Mouse (Mus musculus): ENCODE results near the gene Rbms2.
"Not testable (repeated sequence)": the region's sequence is repeated elsewhere in the genome, so short reads cannot be mapped to it uniquely, and the experiment has no call there.

Gene Rbms2

GRCm38 (mm10) chr10:128193113-128193512 is 13.0 kb upstream of the Rbms2 start:
- no peak for DNase-seq (ENCODE audit: low spot score in 2 of 2)

GRCm38 (mm10) chr10:128192030-128192766 is 12.1 kb upstream of the Rbms2 start:
- DNase-seq (ENCODE audit: low spot score in 2 of 2): not testable (repeated sequence)

- no peak for DNase-seq (ENCODE audit: low spot score in 2 of 2)
Measured at GRCm38 (mm10) chr10:128191472-128191871, 11.4 kb upstream of the Rbms2 start.

GRCm38 (mm10) chr10:128188242-128188877 is 8.3 kb upstream of the Rbms2 start:
- peak; percentile 83 to 86 for DNase-seq (ENCODE audit: low spot score in 2 of 2)

DNA sequence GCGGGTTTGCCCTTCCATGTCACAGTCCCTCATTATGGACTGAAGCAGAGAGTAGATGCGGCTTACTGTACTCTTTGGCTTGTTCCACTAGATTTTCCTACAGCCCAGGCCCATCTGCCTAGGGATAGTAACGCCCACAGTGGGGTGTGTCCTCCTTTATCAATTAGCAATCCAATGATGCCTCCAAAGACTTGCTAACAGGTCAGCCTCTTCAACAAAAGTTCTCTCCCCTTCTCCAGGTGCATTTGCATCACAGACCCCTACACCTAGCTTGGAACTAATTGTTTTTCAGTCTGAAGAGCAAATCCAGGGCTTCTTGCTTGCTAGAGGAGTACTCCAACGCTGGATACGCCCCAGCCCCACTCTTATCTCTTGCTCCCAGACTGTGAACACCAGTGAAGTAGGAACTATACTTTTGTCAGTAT is 7.1 kb upstream of the Rbms2 start:
- DNase-seq (ENCODE audit: low spot score in 2 of 2): no peak

DNA sequence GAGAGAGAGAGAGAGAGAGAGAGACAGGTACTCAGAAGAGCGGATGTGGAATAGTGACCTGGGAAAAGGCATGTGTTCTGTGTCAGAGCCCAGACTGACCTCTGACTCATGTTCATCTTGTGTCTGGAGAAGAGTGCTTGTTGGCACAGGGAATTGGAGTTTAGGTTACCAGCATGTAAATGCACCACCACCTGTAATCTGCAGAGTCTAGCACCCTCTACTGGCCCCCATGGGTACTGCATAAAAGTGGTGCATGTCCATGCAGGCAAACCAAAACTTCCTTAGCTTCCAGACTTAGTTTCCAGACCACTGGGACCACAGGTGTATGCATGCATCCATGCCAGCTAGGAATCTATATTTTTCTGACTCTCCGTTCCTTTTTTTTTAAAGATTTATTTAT is 5.9 kb upstream of the Rbms2 start:
- peak; percentile 82 to 83 for DNase-seq (ENCODE audit: low spot score in 2 of 2)

- DNase-seq (ENCODE audit: low spot score in 2 of 2): no peak
Measured at GRCm38 (mm10) chr10:128185277-128185940, 5.3 kb upstream of the Rbms2 start.

DNA sequence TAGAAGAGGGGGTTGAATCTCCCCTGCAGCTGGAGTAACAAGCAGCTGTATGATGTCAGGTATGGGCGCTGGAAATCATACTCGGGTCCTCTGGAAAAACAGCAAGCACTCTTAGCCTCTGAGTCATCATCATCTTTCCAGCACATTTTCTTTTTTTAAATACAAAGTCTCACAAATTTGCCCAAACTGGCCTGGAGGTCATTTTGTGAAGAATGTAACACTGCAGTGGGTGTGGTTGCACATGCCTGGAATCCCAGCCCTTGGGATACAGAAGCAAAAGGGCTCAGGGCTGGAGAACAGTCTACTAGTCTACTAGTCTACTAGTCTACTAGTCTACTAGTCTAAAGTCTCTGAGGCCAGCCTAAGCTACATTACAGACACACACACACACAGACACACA is 4.2 kb upstream of the Rbms2 start:
- no peak for DNase-seq (ENCODE audit: low spot score in 2 of 2)

GRCm38 (mm10) chr10:128177316-128177715 is 2.8 kb downstream of the Rbms2 start:
- no peak for DNase-seq (ENCODE audit: low spot score in 2 of 2)

- DNase-seq (ENCODE audit: low spot score in 2 of 2): peak; percentile 53 to 74
Measured at GRCm38 (mm10) chr10:128175996-128176755, 3.9 kb downstream of the Rbms2 start.

DNA sequence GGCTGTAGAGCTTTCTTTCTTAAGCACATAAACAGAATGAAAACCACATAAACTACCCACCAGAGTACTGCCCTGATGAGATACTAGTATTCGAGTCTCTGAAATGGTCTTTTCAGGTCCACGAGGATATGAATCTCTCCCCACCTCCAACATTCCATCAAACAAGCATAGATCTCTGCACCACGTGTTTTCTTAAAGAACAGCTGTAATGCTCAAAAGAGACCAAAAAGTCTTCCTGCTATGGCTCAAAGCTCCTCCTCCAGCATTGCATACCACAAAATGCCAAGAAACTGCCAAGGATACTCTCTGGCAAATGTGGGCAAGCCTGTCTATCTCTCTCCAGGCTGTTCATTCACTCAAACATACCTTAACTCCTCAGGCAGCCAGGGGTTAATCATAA is 4.8 kb downstream of the Rbms2 start:
- DNase-seq (ENCODE audit: low spot score in 2 of 2): no peak

DNA sequence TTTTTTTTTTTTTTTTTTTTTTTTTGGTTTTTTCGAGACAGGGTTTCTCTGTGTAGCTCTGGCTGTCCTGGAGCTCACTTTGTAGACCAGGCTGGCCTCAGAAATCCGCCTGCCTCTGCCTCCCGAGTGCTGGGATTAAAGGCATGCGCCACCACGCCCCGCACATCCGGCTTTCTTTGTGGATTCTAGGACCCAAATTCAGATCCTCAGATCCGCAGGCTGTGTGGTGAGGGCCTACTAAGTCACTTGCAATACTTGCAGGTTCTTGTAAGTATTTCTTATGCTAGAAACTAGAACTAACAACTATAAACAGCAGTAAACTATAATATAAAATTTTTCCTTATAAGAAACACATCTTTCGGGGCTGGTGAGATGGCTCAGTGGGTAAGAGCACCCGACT is 8.7 kb downstream of the Rbms2 start:
- DNase-seq (ENCODE audit: low spot score in 2 of 2): not testable (repeated sequence)

- no peak for DNase-seq (ENCODE audit: low spot score in 2 of 2)
Measured at GRCm38 (mm10) chr10:128167091-128167490, 13.0 kb downstream of the Rbms2 start.

- not testable (repeated sequence) for DNase-seq (ENCODE audit: low spot score in 2 of 2)
Measured at GRCm38 (mm10) chr10:128165726-128166125, 14.4 kb downstream of the Rbms2 start.

DNA sequence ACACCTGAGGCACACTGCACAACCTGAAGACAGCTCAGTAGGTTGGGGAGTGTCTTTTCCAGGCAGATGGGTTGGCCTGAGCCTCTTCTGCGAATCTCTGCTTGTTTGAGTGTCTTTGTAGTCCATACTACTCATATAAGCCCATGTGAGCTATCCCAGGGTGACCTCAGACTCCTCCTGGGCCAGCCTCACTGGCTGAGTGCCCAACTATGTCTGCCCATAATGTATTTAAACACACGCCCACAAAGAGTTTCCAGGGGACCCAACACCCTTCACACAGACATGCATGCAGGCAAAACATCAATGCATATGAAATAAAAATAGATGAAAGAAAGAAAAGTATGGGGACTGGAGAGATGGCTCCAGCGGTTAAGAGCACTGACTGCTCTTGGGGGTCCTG is 26.1 kb downstream of the Rbms2 start:
- no peak for DNase-seq (ENCODE audit: low spot score in 2 of 2)

- no peak for DNase-seq (ENCODE audit: low spot score in 2 of 2)
Measured at GRCm38 (mm10) chr10:128150941-128151340, 29.2 kb downstream of the Rbms2 start.

DNA sequence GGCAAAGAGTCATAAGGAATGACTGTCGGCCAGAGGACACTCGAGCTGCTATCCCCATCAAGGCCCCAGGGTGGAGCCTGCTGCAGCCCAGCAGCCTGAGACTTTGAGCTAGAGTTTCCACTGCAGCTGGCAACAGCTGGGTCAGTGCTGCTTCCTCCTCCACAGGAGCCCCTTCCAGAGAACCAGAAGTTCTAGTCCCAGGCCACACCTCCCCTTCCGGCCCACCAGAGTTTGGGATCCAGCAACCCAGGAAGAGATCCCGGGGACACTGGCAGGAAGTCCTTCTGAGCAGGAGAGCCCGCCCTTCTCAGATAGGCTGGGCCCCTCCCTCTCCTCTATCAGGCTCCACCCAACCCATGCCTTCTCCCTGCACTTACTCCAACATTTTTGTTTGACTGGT is 30.5 kb downstream of the Rbms2 start:
- no peak for DNase-seq (ENCODE audit: low spot score in 2 of 2)

- DNase-seq (ENCODE audit: low spot score in 2 of 2): no peak
Measured at GRCm38 (mm10) chr10:128148789-128149365, 31.2 kb downstream of the Rbms2 start.

- no peak for DNase-seq (ENCODE audit: low spot score in 2 of 2)
Measured at GRCm38 (mm10) chr10:128144961-128145360, 35.1 kb downstream of the Rbms2 start.

DNA sequence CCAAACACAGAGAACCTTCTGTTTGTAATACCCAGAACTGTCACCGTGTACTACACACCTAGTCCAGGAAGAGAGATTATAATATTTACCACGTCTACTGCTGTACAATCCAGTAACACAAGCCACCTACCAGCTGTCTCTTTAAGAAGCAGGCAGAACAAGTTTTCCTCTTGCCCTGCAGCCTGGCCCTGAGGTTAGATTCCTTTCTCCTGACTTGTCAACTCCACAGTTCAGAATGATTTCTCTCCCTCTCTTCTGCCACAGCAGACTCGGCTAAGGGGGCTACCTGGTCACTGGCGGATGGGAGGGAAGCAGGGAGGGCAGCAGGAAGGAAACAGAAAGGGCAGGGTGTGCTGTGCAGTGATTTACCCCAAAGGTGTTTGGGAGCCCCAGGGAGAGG is 36.4 kb downstream of the Rbms2 start:
- no peak for DNase-seq (ENCODE audit: low spot score in 2 of 2)

DNA sequence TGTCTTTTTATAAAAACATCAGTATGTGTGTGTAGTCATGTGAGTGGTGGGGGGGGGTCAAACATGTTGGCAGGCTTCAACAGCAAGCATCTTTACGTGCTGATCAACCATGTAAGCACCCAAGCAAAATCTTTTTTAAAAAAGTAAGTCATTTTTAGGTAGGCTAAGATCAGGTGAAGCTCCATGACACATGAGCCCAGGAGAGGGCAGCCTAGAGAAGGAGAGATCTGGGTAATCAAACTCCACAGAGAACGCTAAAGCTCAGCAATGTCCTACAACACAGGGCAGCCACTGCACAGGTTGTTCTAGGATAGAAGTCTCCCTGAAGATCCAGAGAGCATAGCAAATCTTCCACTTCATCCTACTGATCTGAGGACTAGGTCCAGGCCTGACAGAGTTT is 37.9 kb downstream of the Rbms2 start:
- DNase-seq (ENCODE audit: low spot score in 2 of 2): no peak

All from right cerebral cortex, adult 2 months (tissue).